Comparison of ENCODE assay signal across 1 mouse cellular context in genomic region chr5:144014551-144015311, GRCm38 (mm10).
TF ChIP-seq lines count a peak whose summit lies in the region.

TSS of gene Ccz1 (minus strand) at chr5:144014877.

TF ChIP-seq in MEL, 35 proteins besides CTCF, POLR2A, EP300 and RAD21 (continued from another document):
- peak; percentile 48; the same call in 1 of the 2 replicates for TF ChIP-seq UBTF (IDR thresholded peaks at IDR 0.05; ENCODE audit: borderline replicate concordance, insufficient read depth, low read depth, low read length)
- TF ChIP-seq ZNF384 (IDR thresholded peaks at IDR 0.05; ENCODE audit: low read depth, low read length), result peak; percentile 52; the same call in 1 of the 2 replicates
- no peak for TF ChIP-seq USF2 (IDR thresholded peaks at IDR 0.05; ENCODE audit: borderline replicate concordance in 1 of 2, insufficient read depth in 1 of 2, low read depth in 1 of 2, low read length in 2 of 2)
